Mouse (Mus musculus) lung, postnatal 14 days (tissue): ENCODE results near the gene Golga5.
A peak's percentile ranks its signal among the peaks of the same experiment; 100 is the strongest.
"Not testable (repeated sequence)": the region's sequence is repeated elsewhere in the genome, so short reads cannot be mapped to it uniquely, and the experiment has no call there.

Experiments used
- DNase-seq: peaks from one replicate; pipeline ENCODE4 v3.0.0; 2021

Gene Golga5

DNA sequence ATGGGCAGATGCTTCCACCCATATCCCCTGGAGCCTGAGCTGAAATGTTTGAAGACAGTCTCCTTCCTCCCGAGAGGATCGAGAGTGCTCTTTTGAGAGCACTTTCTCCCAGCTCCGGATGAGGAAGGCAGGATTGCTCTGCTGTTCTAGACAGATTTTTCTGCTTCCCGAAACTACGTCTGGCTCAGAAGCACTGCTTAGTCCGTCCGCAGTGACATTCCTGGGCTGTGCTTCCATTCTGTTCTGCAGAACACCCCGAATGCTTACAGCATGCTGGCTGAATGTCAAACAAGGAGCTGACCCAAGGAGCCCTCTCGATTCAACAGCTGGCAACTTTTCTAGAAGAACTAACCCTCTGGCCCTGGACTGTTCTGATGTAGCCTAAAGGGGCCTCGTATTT, 18.5 kb upstream of the Golga5 start:
- peak; percentile 41 for DNase-seq

GRCm38 (mm10) chr12:102451126-102451851, 17.6 kb upstream of the Golga5 start:
- peak; percentile 16 for DNase-seq

GRCm38 (mm10) chr12:102453581-102453980, 15.4 kb upstream of the Golga5 start:
- no peak for DNase-seq

- DNase-seq, result no peak
These were observed 12.3 kb upstream of the Golga5 start for GRCm38 (mm10) chr12:102456467-102457193.

DNA sequence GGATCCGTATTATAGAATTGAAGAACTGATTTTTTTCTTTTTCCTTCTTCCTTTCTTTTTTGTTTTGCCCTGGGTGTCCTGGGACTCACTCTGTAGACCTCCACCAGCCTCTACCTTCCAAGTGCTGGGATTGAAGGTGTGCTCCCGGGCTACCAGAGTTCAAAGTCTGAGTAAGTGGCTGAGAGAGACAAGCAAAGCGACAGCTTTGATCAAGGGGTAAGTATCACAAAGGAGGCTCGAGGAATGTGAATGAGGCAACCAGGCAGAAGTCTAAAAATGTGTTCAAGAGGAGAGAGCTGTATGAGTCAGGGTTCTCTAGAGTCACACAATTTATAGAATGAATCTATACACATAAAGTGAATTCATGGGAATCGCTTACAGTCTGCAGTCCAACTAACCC, 8.9 kb upstream of the Golga5 start:
- DNase-seq, result no peak

DNA sequence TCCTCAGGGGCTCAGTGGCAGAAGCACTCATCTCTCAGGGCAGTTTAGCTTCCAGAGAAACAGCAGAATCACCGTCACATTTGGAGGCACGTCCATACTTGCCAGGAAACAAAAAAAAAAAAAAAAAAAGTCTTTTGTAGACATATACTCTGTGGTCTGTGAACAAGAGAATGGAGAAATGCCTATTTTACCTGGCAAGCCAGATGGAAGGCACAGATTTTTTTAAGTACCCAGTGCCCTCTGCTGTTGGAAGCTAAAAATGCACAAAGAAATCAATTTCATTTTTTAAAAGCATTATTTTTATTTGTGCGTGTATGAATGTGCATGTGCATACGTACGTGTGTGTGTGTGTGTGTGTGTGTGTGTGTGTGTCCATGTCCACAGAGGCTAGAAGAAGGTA, 7.8 kb upstream of the Golga5 start:
- DNase-seq, result no peak

GRCm38 (mm10) chr12:102464650-102465049, 4.3 kb upstream of the Golga5 start:
- no peak for DNase-seq

DNA sequence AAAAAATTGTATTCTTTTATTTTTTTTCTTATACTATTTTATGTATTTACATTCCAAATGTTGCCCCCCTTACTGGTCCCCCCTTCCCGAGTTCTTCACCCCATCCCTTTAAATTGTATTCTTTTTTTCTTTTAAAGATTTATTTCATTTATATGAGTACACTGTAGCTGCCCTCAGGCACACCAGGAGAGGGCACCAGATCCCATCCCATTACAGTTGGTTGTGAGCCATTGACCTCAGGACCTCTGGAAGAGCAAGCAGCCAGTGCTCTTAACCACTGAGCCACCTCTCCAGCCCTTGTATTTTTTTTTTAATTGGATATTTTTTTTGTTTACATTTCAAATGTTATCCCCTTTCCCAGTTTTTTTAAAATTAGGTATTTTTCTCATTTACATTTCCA, 799 bp upstream of the Golga5 start:
- no peak for DNase-seq

DNA sequence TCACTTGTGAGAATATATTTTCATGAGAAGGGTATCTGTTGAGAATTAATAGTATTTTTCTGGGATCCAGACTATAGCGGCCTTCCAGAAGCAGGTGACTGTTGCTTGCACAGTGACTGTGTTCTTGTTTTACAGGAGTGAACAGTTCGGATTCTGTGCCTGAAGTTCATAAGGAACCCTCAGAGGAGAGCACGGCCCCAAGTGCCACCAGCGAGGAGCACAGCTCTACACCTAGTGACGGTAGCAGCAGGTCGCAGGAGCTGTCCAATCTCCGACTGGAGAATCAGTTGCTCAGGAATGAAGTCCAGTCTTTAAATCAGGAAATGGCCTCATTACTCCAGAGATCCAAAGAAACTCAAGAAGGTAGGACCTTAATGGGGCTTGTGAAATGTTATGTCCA, 5.5 kb downstream of the Golga5 start:
- DNase-seq, result no peak

- no peak for DNase-seq
These were observed 11.5 kb downstream of the Golga5 start for GRCm38 (mm10) chr12:102480481-102480880.

GRCm38 (mm10) chr12:102484946-102485345, 16.0 kb downstream of the Golga5 start:
- no peak for DNase-seq

DNA sequence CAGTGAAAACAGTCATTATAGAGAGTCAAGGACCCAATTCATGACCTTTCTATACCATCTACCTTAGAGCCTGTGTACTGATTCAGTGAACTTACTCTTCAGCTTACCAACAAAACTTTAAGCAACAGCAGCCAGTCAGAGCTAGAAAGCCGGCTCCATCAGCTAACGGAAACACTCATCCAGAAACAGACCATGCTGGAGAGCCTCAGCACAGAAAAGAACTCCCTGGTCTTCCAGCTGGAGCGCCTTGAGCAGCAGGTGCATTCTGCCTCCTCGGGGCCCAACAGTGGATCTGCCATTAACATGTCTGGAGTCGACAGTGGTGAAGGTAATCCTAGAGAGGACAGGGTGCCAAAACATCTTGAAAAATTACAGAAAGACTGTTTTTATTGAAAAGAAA, 23.0 kb downstream of the Golga5 start:
- DNase-seq, result no peak

GRCm38 (mm10) chr12:102495754-102496153, 26.8 kb downstream of the Golga5 start:
- not testable (repeated sequence) for DNase-seq

- DNase-seq, result no peak
These were observed 29.0 kb downstream of the Golga5 start for GRCm38 (mm10) chr12:102497905-102498304.

GRCm38 (mm10) chr12:102498726-102499125, 29.8 kb downstream of the Golga5 start:
- DNase-seq, result peak; percentile 17

- DNase-seq, result no peak
These were observed 30.3 kb downstream of the Golga5 start for GRCm38 (mm10) chr12:102499210-102499609.

DNA sequence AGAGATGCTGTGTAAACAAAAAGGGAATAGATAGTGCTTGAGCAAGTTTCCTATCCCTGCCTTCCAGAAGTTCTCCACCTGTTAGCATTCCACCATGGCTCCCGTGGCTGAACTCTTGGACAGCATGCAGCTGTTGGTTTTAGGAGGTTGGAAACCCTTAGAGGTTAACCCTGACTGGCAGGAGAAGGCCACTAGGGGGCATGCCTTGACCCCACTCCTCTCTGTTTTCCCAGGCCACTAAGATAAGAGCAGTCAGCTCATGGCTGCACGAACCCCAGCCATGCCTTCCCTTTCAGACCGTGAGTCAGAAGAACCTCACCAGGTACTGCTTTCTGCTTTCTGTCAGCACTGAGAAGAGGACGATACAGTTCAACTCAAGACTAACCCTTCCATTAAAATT, 30.8 kb downstream of the Golga5 start:
- peak; percentile 10 for DNase-seq

DNA sequence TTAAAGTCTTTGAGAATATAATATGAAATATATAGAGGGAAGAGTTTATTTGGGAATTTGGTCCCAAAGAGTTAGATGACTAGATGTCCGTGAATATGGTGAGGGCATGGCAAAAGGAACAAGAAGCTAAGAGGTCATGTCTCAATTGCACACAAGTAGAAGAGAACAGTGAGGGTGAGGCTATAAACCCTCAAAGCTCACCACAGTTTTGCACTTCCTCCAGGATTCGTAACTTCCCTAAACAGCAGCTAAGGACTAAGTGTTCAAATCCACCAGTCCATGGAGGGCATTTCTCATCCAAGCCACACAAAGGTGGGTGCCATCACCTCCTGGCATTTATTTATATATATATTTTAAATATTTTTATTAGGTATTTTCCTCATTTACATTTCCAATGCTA, 32.1 kb downstream of the Golga5 start:
- DNase-seq, result no peak

- no peak for DNase-seq
These were observed 33.1 kb downstream of the Golga5 start for GRCm38 (mm10) chr12:102501848-102502595.

DNA sequence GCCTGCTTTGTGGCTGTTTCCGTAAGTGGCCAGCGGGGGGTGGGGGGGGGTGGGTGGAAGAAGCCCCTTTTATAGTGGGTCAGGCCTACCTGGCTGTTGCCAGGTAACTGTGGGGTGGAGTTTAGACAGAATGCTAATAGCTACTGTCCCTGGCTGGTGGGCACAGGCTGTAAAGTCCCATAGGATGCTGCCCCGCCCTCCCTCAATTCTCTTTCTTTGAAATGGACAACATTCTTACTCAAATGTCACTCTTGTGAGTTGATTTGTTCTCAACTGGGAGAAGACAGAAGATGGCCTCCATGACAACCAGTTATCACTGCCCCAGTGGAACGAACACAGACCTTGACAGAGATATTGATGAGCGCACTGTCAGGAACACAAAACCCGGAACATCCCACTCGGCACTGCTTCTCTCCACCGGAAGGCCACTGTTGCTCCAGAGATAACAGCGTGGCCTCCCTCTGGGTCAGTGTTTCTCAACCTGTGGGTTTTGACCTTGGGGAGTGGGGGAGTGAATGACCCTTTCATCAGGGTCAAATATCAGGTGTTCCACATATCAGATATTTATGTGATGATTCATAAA, 36.3 kb downstream of the Golga5 start:
- DNase-seq, result no peak

DNA sequence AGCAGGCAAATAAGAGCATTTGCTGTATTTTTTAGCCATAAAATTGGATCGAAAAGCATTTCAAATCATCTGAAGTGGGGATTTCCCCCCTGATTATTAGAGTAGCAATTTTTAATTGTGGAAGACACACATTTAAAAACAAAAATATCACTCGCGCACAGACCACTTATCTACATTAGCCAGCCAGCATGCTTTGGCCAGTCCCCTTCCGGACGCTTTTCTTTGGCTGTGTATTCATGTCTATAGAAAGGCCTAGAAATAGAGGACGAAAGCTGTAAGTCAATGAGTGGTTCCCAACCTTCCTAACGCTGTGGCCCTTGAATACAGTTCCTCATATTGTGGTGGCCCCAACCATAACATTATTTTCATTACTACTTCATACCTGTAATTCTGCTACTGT, 37.0 kb downstream of the Golga5 start:
- no peak for DNase-seq

DNA sequence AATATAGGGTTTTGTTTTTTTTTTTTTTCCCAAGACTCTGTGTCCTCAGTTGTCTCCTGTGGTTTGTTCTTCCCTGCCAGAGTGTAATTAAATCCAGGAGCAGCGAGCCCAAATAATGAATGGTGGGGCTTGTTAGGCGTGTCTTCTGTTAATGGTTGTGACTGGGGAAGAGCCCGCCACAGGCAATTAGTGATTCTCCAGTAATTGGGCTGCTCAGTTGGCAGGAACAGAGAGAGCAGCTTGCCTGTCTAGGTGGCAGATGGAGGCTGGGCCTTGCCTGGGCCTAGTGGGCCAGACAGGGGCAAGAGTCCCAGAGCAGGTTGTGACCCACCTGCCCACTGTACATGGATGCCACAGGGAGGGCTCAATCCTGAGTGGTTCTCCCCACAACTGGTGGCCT, 42.4 kb downstream of the Golga5 start:
- DNase-seq, result no peak

GRCm38 (mm10) chr12:102514151-102514550, 45.2 kb downstream of the Golga5 start:
- DNase-seq, result no peak
